Mouse (Mus musculus): ENCODE results near the gene Tmem95.
A peak's percentile ranks its signal among the peaks of the same experiment; 100 is the strongest.
"Not testable (repeated sequence)": the region's sequence is repeated elsewhere in the genome, so short reads cannot be mapped to it uniquely, and the experiment has no call there.

Tmem95 gene

GRCm38 (mm10) chr11:69879711-69880110, 1.9 kb upstream of the Tmem95 start:
- no peak for DNase-seq

GRCm38 (mm10) chr11:69878952-69879351, 1.1 kb upstream of the Tmem95 start:
- DNase-seq: no peak

GRCm38 (mm10) chr11:69878399-69878798, 581 bp upstream of the Tmem95 start:
- no peak for DNase-seq

- peak; percentile 78 for DNase-seq
Observed at GRCm38 (mm10) chr11:69876867-69877266, 951 bp downstream of the Tmem95 start.

- DNase-seq: no peak
Observed at GRCm38 (mm10) chr11:69876186-69876585, 1.6 kb downstream of the Tmem95 start.

GRCm38 (mm10) chr11:69872451-69872850, 5.4 kb downstream of the Tmem95 start:
- DNase-seq: no peak

- no peak for DNase-seq
Observed at GRCm38 (mm10) chr11:69871822-69872221, 6.0 kb downstream of the Tmem95 start.

GRCm38 (mm10) chr11:69870289-69871069, 7.3 kb downstream of the Tmem95 start:
- no peak for DNase-seq

- DNase-seq: no peak
Observed at GRCm38 (mm10) chr11:69867335-69867734, 10.5 kb downstream of the Tmem95 start.

GRCm38 (mm10) chr11:69865561-69865960, 12.3 kb downstream of the Tmem95 start:
- DNase-seq: no peak

GRCm38 (mm10) chr11:69864138-69864860, 13.5 kb downstream of the Tmem95 start:
- DNase-seq: no peak

GRCm38 (mm10) chr11:69863729-69864128, 14.1 kb downstream of the Tmem95 start:
- DNase-seq: not testable (repeated sequence)

- no peak for DNase-seq
Observed at GRCm38 (mm10) chr11:69858113-69858998, 19.5 kb downstream of the Tmem95 start, which contains the start of gene Tnk1. TSS of gene Tnk1 (minus strand) at chr11:69858730.

GRCm38 (mm10) chr11:69855347-69855746, 22.5 kb downstream of the Tmem95 start:
- peak; percentile 56 for DNase-seq

- DNase-seq: no peak
Observed at GRCm38 (mm10) chr11:69854680-69855079, 23.1 kb downstream of the Tmem95 start.

GRCm38 (mm10) chr11:69853994-69854393, 23.8 kb downstream of the Tmem95 start:
- DNase-seq: no peak

- DNase-seq: no peak
Observed at GRCm38 (mm10) chr11:69850754-69851153, 27.1 kb downstream of the Tmem95 start.

GRCm38 (mm10) chr11:69849884-69850283, 27.9 kb downstream of the Tmem95 start:
- DNase-seq: peak; percentile 28

- peak; percentile 26 for DNase-seq
Observed at GRCm38 (mm10) chr11:69849128-69849527, 28.7 kb downstream of the Tmem95 start.

GRCm38 (mm10) chr11:69848021-69848420, 29.8 kb downstream of the Tmem95 start:
- DNase-seq: peak; percentile 86

GRCm38 (mm10) chr11:69846738-69847688, 30.8 kb downstream of the Tmem95 start:
- DNase-seq: peak; percentile 57

GRCm38 (mm10) chr11:69846198-69846680, 31.6 kb downstream of the Tmem95 start, which contains the start of gene Plscr3:
TSS of gene Plscr3 (plus strand) at chr11:69846376.
- DNase-seq: peak; percentile 92
